Mouse (Mus musculus) lung, postnatal 36 days (tissue): Measurements from ENCODE around the gene Clmp.
A peak's percentile ranks its signal among the peaks of the same experiment; 100 is the strongest.

ENCODE experiments used
- DNase-seq: peaks from one replicate; pipeline ENCODE4 v3.0.0; 2022; ENCODE audit warnings: mixed read lengths

Clmp gene

DNA sequence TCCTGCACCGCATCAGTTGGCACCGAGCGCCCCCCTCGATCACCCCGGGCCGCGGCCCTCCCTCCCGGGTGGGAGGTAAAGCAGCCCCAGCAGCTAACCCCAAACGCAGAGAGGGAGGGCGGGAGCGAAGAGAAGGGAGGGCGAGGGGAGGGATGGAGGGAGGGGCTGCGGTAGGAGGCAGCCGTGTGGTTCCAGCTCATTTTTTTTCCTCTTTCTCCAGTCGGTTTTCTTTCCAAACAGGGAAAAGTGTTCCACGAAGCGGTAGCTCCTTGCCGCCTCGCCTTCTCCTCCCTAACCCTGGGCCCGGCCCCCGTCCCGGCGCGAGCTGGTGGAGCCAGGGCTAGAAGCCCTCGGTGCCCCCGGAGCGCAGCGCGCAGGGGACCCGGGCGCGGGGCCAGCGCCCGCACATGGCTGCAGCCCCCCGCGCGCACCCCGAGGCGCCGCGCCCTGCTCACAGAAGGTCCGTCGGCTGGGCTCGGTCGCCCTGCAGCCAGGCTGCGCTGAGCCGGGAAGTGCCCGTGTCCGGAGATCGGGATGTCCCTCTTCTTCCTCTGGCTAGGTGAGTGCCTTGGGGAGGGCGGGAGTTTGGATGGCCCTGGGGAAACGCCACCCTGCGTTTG lies at the start of gene Clmp:
Gene Clmp (plus strand): TSS at position 162 of the 620 bp plus-strand sequence.
- DNase-seq, result no peak

DNA sequence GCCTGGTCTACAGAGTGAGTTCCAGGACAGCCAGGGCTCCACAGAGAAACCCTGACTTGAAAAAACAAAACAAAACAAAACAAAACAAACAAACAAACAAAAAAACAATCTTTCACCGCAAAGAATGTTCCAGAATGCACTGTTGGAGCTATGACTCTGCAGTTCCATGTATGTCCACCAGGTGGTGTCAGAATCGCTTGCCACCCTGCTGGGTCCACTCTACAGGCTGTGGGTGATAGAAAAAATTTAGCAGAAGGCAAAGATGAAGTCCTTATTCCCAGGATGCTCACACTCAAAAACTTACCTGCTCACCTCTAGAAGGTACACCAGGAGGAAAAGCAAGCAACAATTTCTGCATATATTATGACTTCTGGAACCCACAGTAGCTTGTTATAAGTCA lies 49.7 kb upstream of the Clmp start:
- DNase-seq, result peak; percentile 82

- no peak for DNase-seq
These were observed 47.9 kb upstream of the Clmp start for GRCm38 (mm10) chr9:40637705-40638393.

DNA sequence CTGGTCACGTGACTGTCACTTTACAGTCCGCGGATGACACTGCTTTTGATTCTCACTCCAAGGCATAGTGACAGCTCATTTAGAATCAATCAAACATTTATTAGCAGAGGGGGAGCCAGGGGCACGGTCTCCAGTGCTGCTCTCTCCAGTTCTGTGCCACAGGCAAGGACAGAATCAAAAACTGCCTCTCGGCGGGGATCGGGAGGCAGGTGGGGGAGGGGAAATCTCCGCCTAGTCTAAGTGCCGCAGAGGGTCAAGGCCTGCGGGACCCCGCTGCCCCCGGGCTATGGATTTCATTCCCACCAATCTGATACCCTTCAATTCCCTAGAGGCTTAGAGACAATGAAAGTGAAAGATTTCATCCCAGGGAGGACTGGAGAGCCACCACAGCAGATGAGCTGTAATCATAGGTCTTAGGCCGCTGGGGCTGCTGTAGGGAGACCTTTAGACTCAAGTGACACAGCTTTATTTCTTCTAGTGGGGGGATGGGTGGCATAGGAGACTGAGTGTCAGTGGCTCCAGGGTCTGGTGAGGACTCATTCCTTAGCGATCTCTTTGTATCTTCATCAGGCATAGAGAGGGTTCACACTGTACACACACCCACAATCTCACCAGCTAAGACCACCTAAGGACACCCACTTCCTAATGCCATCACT lies 47.2 kb upstream of the Clmp start:
- peak; percentile 49 for DNase-seq

GRCm38 (mm10) chr9:40639536-40640187 lies 46.1 kb upstream of the Clmp start:
- DNase-seq, result no peak

DNA sequence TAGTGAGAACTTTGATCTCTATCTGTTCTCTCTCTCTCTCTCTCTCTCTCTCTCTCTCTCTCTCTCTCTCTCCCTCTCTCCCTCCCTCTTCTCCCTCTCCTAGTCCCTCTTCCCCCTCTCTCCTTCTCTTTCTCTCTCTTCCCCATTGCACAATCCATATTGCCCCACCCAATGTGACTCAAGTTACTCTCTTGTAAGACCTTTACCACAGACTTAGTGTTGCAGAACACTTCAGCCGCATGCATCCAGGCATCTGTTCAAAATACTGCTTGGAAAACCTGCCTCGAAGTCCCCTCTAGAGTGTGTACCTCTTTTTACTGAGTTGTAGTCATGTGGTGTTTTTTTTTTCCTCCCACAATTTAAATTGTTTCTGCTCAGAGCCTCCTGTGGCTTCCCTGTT lies 44.4 kb upstream of the Clmp start:
- DNase-seq, result peak; percentile 49

DNA sequence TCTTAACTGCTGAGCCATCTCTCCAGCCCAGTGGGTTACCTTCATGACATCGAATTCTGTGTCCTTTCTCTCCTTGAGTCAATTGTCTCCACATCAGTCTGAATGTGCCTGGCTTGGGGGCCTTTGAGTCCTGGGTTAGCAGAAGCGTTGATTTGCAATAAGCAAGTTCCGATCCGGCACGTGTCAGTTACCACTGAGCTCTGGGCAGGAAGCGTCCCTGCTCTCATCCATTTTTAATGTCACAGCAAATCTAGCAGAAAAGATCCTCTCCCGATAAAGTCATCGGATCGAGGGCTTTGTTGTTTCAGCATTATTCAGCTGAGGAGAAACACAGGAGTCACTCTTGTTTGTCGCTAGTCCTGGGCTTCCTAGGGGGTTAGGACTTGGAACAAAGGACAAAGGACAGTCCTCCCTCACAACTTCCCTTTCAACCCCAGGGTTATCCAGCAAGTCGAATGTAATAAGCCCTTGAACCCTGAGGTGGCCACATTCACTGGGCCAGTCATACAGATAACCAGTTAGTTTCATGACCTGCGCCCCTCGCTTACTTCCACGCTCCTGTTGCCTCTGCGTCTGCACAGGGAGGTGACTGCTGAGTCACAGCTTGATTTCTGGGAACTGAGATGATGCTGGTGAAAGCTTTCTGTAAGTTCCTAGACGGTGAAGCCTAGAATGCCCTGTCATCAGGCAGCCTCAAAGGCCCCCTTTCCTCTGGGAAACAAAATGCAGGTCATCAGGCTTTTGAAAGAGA lies 43.1 kb upstream of the Clmp start:
- no peak for DNase-seq

- DNase-seq, result no peak
These were observed 36.3 kb upstream of the Clmp start for GRCm38 (mm10) chr9:40649444-40649843.

DNA sequence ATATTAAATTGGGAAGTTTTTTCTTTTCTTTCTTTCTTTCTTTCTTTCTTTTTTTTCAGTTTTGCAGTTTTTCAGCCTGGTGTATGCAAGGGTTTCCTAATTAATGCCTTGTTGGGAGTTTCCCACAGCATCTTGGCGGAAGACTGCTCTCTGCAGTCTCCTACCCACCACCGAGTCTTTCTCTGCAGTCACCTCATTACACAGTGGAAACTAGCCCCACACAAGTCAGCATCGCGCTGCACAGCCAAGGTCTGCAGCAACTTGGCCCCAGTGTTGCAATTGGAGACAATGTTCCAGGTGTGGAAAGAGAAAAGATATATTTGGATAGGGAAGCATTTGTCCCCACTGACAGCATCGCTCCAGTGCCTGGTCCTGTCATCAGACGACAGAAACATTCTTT lies 35.8 kb upstream of the Clmp start:
- DNase-seq, result no peak

DNA sequence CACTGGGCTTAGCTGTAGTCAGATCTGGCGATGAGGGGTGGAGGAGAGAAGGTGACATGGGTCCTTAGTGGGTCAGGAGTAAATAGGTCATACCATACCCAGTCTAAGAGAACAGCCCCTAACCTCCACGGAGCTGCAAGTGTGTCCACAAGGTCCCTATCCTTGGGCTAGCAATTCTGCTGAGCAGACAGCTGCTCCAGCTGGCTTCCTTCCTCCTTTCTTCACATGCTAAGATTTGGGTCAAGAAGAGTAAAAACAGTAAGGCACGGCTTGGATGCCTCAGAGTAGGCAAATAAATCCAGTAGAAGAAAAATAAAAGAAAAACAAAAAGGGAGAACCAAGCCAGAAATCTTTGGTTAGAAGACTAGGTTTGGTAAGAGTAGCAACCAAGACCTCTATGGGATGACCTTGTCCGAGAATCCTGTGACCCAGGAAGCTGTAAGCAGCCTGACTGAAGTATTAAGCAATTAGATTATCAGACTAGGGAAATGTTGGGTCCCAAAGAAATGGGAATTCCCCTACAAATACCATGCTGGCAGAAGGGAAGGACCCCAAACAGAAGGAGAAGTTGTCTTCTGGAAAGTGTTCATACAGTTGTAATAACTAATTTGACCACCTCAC lies 34.4 kb upstream of the Clmp start:
- no peak for DNase-seq

GRCm38 (mm10) chr9:40652757-40653156 lies 33.0 kb upstream of the Clmp start:
- DNase-seq, result no peak

GRCm38 (mm10) chr9:40666190-40666803 lies 19.5 kb upstream of the Clmp start:
- no peak for DNase-seq

DNA sequence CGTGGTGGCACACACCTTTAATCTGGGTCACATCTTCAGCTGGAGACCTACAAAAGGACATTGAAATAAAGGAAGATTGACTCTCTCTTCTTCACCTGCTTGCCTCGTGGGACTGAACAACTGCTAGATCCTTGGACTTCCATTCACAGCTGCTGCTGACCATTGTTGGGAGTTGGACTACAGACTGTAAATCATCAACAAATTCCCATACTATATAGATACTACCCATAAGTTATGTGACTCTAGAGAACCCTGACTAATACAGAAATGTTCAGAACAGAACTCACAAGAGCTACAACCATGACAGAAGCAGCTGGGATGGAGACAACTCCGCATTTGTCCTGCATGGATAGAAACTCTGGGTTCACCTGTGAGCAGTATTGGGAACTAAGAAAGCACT lies 15.4 kb upstream of the Clmp start, which contains the start of gene Gm21915:
Gene Gm21915 (plus strand): TSS at position 301 of the 400 bp plus-strand sequence.
- no peak for DNase-seq

DNA sequence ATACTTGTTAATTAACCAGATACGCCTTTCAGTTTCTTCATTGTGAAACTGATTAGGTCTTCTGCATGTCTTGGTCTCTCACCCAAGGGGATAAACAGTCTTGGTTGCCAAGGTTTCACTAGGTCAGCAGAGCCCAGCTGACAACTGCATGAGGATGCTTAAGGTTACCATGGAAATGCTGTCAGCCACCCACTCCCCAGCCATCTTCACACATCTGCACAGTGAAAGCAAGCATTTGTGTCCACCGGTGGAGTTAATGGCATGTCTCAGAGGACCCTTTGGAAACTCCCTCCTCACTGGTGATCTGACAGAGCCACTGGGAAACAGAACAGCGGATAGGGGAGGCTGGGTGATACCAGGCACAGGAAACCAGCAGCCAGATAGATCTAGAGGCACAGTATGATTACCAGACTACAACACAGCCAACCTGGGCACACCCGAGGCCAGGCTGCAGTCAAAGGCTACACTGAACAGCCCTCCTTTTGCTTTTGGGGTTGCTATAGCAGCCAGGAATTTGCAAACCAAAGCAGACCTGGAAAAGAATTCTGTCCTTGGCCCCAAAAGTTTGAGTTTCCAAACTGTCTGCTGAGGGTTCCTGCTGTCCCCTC lies 14.3 kb upstream of the Clmp start:
- DNase-seq, result no peak

DNA sequence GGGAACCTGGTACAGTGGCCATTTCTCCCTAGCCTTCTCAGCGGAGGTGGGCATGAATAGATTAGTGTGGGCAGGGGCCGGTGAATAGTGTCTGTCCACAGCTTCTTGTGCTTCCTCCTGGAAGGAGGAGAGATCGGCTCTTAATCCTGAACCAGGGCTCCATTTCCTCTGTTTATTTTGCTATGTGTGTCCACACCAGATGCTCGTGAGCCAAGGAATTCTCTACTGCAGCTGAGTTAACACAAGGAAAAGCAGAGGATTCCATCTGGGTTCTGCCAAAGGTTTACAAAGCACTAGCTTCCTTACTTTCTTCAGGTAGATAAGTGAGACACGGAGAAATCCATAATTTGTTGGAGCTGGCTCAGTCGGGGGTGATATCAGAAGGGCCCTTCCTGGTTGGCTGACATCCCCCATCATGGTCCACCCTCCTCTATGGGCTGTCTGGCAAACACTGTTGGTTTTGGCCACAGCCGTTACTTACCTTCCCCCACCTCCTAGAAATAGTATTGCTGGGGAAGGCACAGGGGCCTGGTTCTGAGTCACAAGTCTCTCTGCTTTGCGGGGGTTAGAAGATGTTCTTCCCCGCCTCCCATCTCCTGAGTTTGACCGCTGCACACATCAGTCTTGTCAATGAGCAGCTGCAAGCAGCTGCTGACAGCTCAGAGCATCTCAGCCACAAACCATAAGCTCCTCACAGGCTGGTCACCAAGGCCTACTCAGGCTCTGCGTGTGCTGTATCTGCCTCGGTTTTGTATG lies 10.4 kb upstream of the Clmp start:
- DNase-seq, result peak; percentile 30

GRCm38 (mm10) chr9:40678653-40679052 lies 7.1 kb upstream of the Clmp start:
- no peak for DNase-seq

GRCm38 (mm10) chr9:40686421-40686899 lies 698 bp downstream of the Clmp start:
- no peak for DNase-seq

GRCm38 (mm10) chr9:40687053-40687452 lies 1.3 kb downstream of the Clmp start:
- DNase-seq, result no peak

- no peak for DNase-seq
These were observed 1.8 kb downstream of the Clmp start for GRCm38 (mm10) chr9:40687553-40687952.

DNA sequence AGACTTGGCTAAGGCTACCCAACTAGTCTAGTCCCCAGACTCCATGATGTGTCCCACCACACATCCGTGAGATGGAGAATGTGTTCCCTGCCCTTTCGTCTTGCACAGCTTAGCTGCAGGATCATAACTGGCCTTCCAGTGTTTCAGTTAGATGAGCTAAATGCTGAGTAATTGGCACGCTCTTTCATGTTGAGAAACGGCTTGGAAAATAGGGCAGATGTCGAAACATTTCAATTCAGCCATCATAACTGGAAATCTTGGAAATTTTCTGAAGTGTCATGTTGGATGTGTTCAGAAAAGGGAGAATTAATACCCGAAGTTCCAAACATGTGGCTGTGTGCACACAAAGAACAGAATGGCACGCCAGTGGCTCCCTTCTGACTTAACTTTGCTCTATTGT lies 4.7 kb downstream of the Clmp start:
- peak; percentile 52 for DNase-seq

- no peak for DNase-seq
These were observed 7.3 kb downstream of the Clmp start for GRCm38 (mm10) chr9:40693026-40693425.
